Mouse (Mus musculus) testis, postnatal 14 days (tissue): ENCODE data around the gene Tbck.

Source experiments
- DNase-seq: peaks from one replicate; pipeline ENCODE4 v3.0.0; 2021; ENCODE audit warnings: low spot score

Tbck gene

DNA sequence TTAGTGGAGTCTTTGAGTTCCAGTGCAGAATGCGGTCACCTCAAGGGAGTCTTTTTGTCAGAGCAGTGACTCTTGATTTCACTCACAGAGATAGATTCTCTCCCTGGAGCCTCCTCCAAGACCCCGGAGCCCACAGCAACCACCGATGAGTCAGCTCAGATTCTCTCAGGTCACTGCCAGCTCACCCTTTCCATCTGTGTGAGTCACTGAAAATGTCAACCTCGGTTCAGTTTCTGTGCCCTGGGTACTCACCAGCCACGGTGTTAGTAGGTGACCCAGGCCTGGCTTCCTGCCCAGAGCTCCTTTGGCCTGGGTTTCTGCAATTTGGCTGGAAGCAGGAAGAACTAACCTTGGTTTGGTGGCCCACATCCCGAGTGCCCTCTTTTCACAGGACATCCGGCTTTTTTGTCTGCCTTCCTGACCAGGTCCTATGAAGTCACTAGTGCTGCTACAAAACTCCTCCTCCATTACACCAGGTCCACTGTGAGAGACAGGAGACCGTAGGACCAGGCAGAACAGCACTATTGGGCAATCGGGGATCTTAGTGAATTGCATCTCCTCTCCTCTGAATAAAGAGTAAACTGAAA, 187.5 kb downstream of the Tbck start:
- DNase-seq: no peak

GRCm38 (mm10) chr3:132873251-132873650, 189.3 kb downstream of the Tbck start:
- no peak for DNase-seq

DNA sequence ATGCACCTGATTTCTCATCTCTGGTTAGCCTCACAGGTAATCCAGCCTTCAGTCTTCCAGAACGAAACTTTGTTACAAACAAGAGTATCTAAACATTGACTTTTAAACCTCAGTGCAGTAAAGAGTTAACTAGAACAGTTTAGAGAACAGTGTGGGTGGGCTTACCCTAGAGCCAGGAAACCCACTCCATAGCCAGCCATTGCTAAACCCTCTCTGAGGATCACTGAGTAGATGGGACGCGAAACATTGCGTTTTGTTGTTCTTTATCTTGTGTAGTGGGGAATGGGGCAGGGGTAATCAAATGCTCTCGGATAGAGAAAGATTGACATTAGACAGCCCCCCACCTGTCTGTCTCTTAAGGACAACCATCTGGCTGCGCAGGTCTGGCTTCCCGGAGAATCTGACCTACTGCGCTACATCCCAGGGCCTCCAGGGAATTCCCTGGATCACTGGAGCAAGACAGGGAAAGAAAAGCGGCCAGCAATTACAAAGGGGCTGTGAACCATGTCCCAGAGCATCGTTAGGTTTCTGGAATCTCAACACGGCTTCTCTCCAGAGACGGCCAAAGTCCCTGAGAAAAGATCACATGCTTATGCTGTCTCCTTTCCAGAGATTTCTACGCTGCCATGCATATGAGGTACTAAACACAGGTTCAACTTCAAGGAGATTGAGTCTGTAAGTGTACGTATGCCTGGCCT, 192.2 kb downstream of the Tbck start:
- DNase-seq: no peak

- DNase-seq: no peak
Measured at GRCm38 (mm10) chr3:132876933-132877676, 193.2 kb downstream of the Tbck start.

GRCm38 (mm10) chr3:132880361-132880760, 196.4 kb downstream of the Tbck start:
- DNase-seq: no peak

GRCm38 (mm10) chr3:132880826-132881225, 196.9 kb downstream of the Tbck start:
- no peak for DNase-seq

DNA sequence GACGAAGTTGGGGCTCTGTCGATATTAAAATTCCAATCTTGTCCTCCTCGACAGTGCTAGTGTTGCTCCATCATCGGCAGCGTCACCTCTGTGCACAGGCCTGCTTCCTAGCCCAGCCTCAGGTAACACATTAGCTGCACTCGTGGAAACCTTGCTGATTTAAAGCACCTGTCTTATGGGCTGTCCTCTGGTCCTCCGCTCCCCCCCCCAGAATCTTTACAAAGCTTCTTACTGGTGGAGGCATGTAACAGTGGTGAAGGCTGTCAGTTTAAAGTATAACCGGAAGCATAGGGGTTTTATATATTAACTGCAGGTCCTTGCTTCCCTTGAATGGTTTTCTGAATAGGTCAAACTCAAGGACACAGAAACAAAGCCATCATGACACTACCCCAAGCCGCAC, 199.3 kb downstream of the Tbck start:
- no peak for DNase-seq

GRCm38 (mm10) chr3:132884459-132884858, 200.5 kb downstream of the Tbck start:
- no peak for DNase-seq

- no peak for DNase-seq
Measured at GRCm38 (mm10) chr3:132886419-132887050, 202.6 kb downstream of the Tbck start.

DNA sequence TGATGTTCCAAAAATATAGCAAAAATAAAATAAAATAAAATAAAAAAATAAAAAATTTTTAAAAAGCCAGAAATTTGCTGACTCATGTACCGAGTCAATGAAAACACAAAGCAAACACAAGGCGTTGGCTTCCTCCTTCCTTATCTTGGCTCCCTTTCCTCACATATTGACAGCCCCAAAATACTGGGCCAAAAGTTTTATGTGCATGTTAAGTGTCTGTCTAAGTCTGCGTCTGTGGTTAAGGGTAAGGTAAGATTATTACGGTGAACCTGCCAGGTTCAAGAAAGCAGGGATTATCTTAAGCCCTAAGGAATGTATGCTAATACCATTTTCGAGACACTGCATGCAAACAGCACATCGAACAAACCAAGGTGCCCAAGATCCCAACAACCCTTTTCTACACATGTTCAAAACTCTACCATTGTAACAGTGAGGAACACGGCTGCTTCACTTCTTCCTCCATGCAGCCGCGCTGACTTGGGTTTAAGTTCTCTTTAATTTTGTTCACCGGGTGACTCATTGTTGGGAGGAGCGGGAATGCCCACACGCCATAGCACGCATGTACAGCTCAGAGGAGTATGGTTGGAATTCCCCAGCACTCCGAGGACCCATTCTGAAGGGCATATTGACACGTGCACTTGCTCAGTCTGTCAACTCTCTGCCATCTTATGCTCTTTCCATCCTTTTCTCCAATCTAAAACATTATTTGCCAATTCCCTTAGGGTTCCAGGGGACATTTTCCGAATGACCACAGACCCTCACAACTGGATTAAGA, 203.3 kb downstream of the Tbck start:
- DNase-seq: no peak
